Mouse (Mus musculus): ENCODE measurements around the gene Arhgef39. TPM values are rescaled to one million over a fixed set of nuclear protein-coding genes. Genes with fewer than 3 reads are reported as not detected.

Arhgef39 gene
- 45.3 and 47.7 TPM in 2 replicates for polyA plus RNA-seq (2015; fragmentation: Nextera tagmentation; extraction: Ambion mirVana)

- Histone ChIP-seq H3K9ac (replicated peaks; ENCODE audit: low read length) (peak within 1 kb of the TSS; percentile 79), H3K36me3 (ENCODE audit: insufficient read depth, low read length) (peaks cover 10% of the 10 kb centered on the region), H3K27me3 (ENCODE audit: insufficient read depth, low read length) (no peaks in the 10 kb centered on the region), H3K9me3 (ENCODE audit: low read length) (no peaks in the 10 kb centered on the region), H3K27ac (ENCODE audit: low read length) (peak within 1 kb of the TSS; percentile 75), H3K4me3 (ENCODE audit: low read length) (peak within 1 kb of the TSS; percentile 75), H3K4me2 (replicated peaks; ENCODE audit: low read depth, low read length) (peak within 1 kb of the TSS; percentile 83), H3K4me1 (ENCODE audit: insufficient read depth, low read length) (peaks cover 27% of the 10 kb centered on the region)
- peak; percentile 89 for ATAC-seq (ENCODE audit: low FRiP score, low TSS enrichment)
- WGBS: 7% methylated on average over 50 of the region's 50 CpGs
These were observed at the start of gene Arhgef39 for GRCm38 (mm10) chr4:43499407-43500333. TSS of gene Arhgef39 (minus strand) at chr4:43499695.

GRCm38 (mm10) chr4:43549055-43549454, 49.6 kb upstream of the Arhgef39 start:
- Histone ChIP-seq H3K4me3 (ENCODE audit: low read length) (no peak overlapping the region), H3K4me1 (ENCODE audit: insufficient read depth, low read length) (no peaks in the 10 kb centered on the region), H3K36me3 (ENCODE audit: insufficient read depth, low read length) (peaks cover 99% of the 10 kb centered on the region), H3K4me2 (replicated peaks; ENCODE audit: low read depth, low read length) (no peak overlapping the region), H3K27ac (ENCODE audit: low read length) (no peak overlapping the region), H3K27me3 (ENCODE audit: insufficient read depth, low read length) (no peaks in the 10 kb centered on the region), H3K9ac (replicated peaks; ENCODE audit: low read length) (no peak overlapping the region), H3K9me3 (ENCODE audit: low read length) (peaks cover 6% of the 10 kb centered on the region; the same call in 1 of the 2 replicates)
- WGBS: 92% methylated on average over 12 of the region's 12 CpGs
- no peak for ATAC-seq (ENCODE audit: low FRiP score, low TSS enrichment)

GRCm38 (mm10) chr4:43547160-43547559, 47.7 kb upstream of the Arhgef39 start:
- no peak overlapping the region for H3K4me3 ChIP-seq (ENCODE audit: low read length)
- WGBS: 94% methylated on average over 8 of the region's 8 CpGs
- peaks cover 1% of the 10 kb centered on the region; the same call in 1 of the 2 replicates for H3K9me3 ChIP-seq (ENCODE audit: low read length)
- H3K4me2 ChIP-seq (replicated peaks; ENCODE audit: low read depth, low read length): no peak overlapping the region
- no peak overlapping the region for H3K27ac ChIP-seq (ENCODE audit: low read length)
- H3K9ac ChIP-seq (replicated peaks; ENCODE audit: low read length): no peak overlapping the region
- no peaks in the 10 kb centered on the region for H3K4me1 ChIP-seq (ENCODE audit: insufficient read depth, low read length)
- H3K27me3 ChIP-seq (ENCODE audit: insufficient read depth, low read length): no peaks in the 10 kb centered on the region
- no peak for ATAC-seq (ENCODE audit: low FRiP score, low TSS enrichment)
- peaks cover 98% of the 10 kb centered on the region for H3K36me3 ChIP-seq (ENCODE audit: insufficient read depth, low read length)

- Histone ChIP-seq H3K9me3 (ENCODE audit: low read length) (no peaks in the 10 kb centered on the region), H3K27ac (ENCODE audit: low read length) (no peak overlapping the region), H3K27me3 (ENCODE audit: insufficient read depth, low read length) (no peaks in the 10 kb centered on the region), H3K36me3 (ENCODE audit: insufficient read depth, low read length) (peaks cover 99% of the 10 kb centered on the region), H3K9ac (replicated peaks; ENCODE audit: low read length) (no peak overlapping the region), H3K4me1 (ENCODE audit: insufficient read depth, low read length) (no peaks in the 10 kb centered on the region), H3K4me3 (ENCODE audit: low read length) (no peak overlapping the region), H3K4me2 (replicated peaks; ENCODE audit: low read depth, low read length) (no peak overlapping the region)
- ATAC-seq (ENCODE audit: low FRiP score, low TSS enrichment): no peak
- WGBS: 92% methylated on average over 12 of the region's 12 CpGs
These were observed 47.0 kb upstream of the Arhgef39 start for GRCm38 (mm10) chr4:43546375-43547047.

- no peaks in the 10 kb centered on the region for H3K27me3 ChIP-seq (ENCODE audit: insufficient read depth, low read length)
- peak overlapping the region; percentile 0; the same call in 1 of the 2 replicates for H3K27ac ChIP-seq (ENCODE audit: low read length)
- peaks cover 93% of the 10 kb centered on the region for H3K36me3 ChIP-seq (ENCODE audit: insufficient read depth, low read length)
- WGBS: 28% methylated on average over 3 of the region's 3 CpGs
- no peak overlapping the region for H3K4me3 ChIP-seq (ENCODE audit: low read length)
- H3K9me3 ChIP-seq (ENCODE audit: low read length): no peaks in the 10 kb centered on the region
- no peak overlapping the region for H3K9ac ChIP-seq (replicated peaks; ENCODE audit: low read length)
- no peak overlapping the region for H3K4me2 ChIP-seq (replicated peaks; ENCODE audit: low read depth, low read length)
- H3K4me1 ChIP-seq (ENCODE audit: insufficient read depth, low read length): no peaks in the 10 kb centered on the region
- peak; percentile 49; the same call in 1 of the 2 replicates for ATAC-seq (ENCODE audit: low FRiP score, low TSS enrichment)
These were observed 42.5 kb upstream of the Arhgef39 start for GRCm38 (mm10) chr4:43542044-43542443.

GRCm38 (mm10) chr4:43536031-43536430, 36.5 kb upstream of the Arhgef39 start:
- H3K36me3 ChIP-seq (ENCODE audit: insufficient read depth, low read length): peaks cover 95% of the 10 kb centered on the region
- WGBS: 94% methylated on average over 9 of the region's 9 CpGs
- H3K9ac ChIP-seq (replicated peaks; ENCODE audit: low read length): no peak overlapping the region
- H3K9me3 ChIP-seq (ENCODE audit: low read length): no peaks in the 10 kb centered on the region
- H3K4me3 ChIP-seq (ENCODE audit: low read length): no peak overlapping the region
- H3K4me1 ChIP-seq (ENCODE audit: insufficient read depth, low read length): no peaks in the 10 kb centered on the region
- H3K4me2 ChIP-seq (replicated peaks; ENCODE audit: low read depth, low read length): no peak overlapping the region
- H3K27ac ChIP-seq (ENCODE audit: low read length): no peak overlapping the region
- H3K27me3 ChIP-seq (ENCODE audit: insufficient read depth, low read length): no peaks in the 10 kb centered on the region
- no peak for ATAC-seq (ENCODE audit: low FRiP score, low TSS enrichment)

GRCm38 (mm10) chr4:43535628-43536027, 36.1 kb upstream of the Arhgef39 start:
- no peak overlapping the region for H3K27ac ChIP-seq (ENCODE audit: low read length)
- H3K4me1 ChIP-seq (ENCODE audit: insufficient read depth, low read length): no peaks in the 10 kb centered on the region
- H3K36me3 ChIP-seq (ENCODE audit: insufficient read depth, low read length): peaks cover 97% of the 10 kb centered on the region
- no peak overlapping the region for H3K9ac ChIP-seq (replicated peaks; ENCODE audit: low read length)
- no peak for ATAC-seq (ENCODE audit: low FRiP score, low TSS enrichment)
- H3K9me3 ChIP-seq (ENCODE audit: low read length): no peaks in the 10 kb centered on the region
- H3K4me2 ChIP-seq (replicated peaks; ENCODE audit: low read depth, low read length): no peak overlapping the region
- no peaks in the 10 kb centered on the region for H3K27me3 ChIP-seq (ENCODE audit: insufficient read depth, low read length)
- H3K4me3 ChIP-seq (ENCODE audit: low read length): no peak overlapping the region
- 90% methylated on average over 8 of the region's 8 CpGs for WGBS

- 63% methylated on average over 9 of the region's 9 CpGs for WGBS
- no peak for ATAC-seq (ENCODE audit: low FRiP score, low TSS enrichment)
These were observed 33.8 kb upstream of the Arhgef39 start for GRCm38 (mm10) chr4:43533270-43533669.

GRCm38 (mm10) chr4:43530581-43530980, 31.1 kb upstream of the Arhgef39 start:
- Histone ChIP-seq H3K27me3 (ENCODE audit: insufficient read depth, low read length) (no peaks in the 10 kb centered on the region), H3K9me3 (ENCODE audit: low read length) (no peaks in the 10 kb centered on the region), H3K9ac (replicated peaks; ENCODE audit: low read length) (no peak overlapping the region), H3K4me3 (ENCODE audit: low read length) (no peak overlapping the region), H3K36me3 (ENCODE audit: insufficient read depth, low read length) (peaks cover 47% of the 10 kb centered on the region), H3K4me1 (ENCODE audit: insufficient read depth, low read length) (0 out of 2 replicates have a peak, but pooled peaks cover 7% of the 10 kb centered on the region), H3K4me2 (replicated peaks; ENCODE audit: low read depth, low read length) (no peak overlapping the region), H3K27ac (ENCODE audit: low read length) (no peak overlapping the region)
- WGBS: 20% methylated on average over 7 of the region's 7 CpGs
- ATAC-seq (ENCODE audit: low FRiP score, low TSS enrichment): no peak

More at GRCm38 (mm10) chr4:43533270-43533669, 33.8 kb upstream of the Arhgef39 start:
- 0 out of 2 replicates have a peak, but pooled peaks cover 7% of the 10 kb centered on the region for H3K4me1 ChIP-seq (ENCODE audit: insufficient read depth, low read length)
- no peak overlapping the region for H3K4me2 ChIP-seq (replicated peaks; ENCODE audit: low read depth, low read length)
- H3K27me3 ChIP-seq (ENCODE audit: insufficient read depth, low read length): no peaks in the 10 kb centered on the region
- no peak overlapping the region for H3K9ac ChIP-seq (replicated peaks; ENCODE audit: low read length)
- no peak overlapping the region for H3K27ac ChIP-seq (ENCODE audit: low read length)
- H3K4me3 ChIP-seq (ENCODE audit: low read length): no peak overlapping the region
- H3K36me3 ChIP-seq (ENCODE audit: insufficient read depth, low read length): peaks cover 73% of the 10 kb centered on the region
- no peaks in the 10 kb centered on the region for H3K9me3 ChIP-seq (ENCODE audit: low read length)

All from kidney, embryonic 16.5 days (tissue).